Mouse (Mus musculus): ENCODE results near the gene Fancg. TPM values are rescaled to one million over a fixed set of nuclear protein-coding genes. Genes with fewer than 3 reads are reported as not detected.
"Not testable (repeated sequence)": the region's sequence is repeated elsewhere in the genome, so short reads cannot be mapped to it uniquely, and the experiment has no call there.

Fancg gene
- polyA plus RNA-seq, 1 experiment from 2014 or later = 9.4 TPM

- ATAC-seq (ENCODE audit: low read depth) = no peak
Observed at GRCm38 (mm10) chr4:42998022-42998421, 12.3 kb downstream of the Fancg start.

GRCm38 (mm10) chr4:42988296-42988695, 22.0 kb downstream of the Fancg start:
- Histone ChIP-seq H3K4me2 (ENCODE audit: low read depth, low read length) (no peak overlapping the region), H3K9ac (ENCODE audit: low read depth, low read length) (no peak overlapping the region), H3K27me3 (ENCODE audit: control insufficient read depth, insufficient read depth, low read depth, low read length) (no peaks in the 10 kb centered on the region), H3K36me3 (ENCODE audit: control insufficient read depth, insufficient read depth) (peaks cover 86% of the 10 kb centered on the region), H3K27ac (ENCODE audit: low read length) (no peak overlapping the region), H3K4me3 (ENCODE audit: low read depth, low read length) (no peak overlapping the region), H3K4me1 (ENCODE audit: control insufficient read depth, low read depth, low read length) (no peaks in the 10 kb centered on the region), H3K9me3 (replicated peaks; ENCODE audit: control insufficient read depth, low read length) (no peaks in the 10 kb centered on the region)
- WGBS (ENCODE audit: insufficient replicate concordance) = 71% methylated on average over 1 of the region's 1 CpGs
- no peak for ATAC-seq (ENCODE audit: low read depth)

More at GRCm38 (mm10) chr4:42998022-42998421, 12.3 kb downstream of the Fancg start:
- 43% methylated on average over 2 of the region's 2 CpGs for WGBS (ENCODE audit: insufficient replicate concordance)
- peak overlapping the region; percentile 83 for H3K4me3 ChIP-seq (ENCODE audit: low read depth, low read length)
- H3K4me2 ChIP-seq (ENCODE audit: low read depth, low read length) = peak overlapping the region; percentile 82
- H3K9ac ChIP-seq (ENCODE audit: low read depth, low read length) = no peak overlapping the region; the same call in 1 of the 2 replicates
- H3K36me3 ChIP-seq (ENCODE audit: control insufficient read depth, insufficient read depth) = peaks cover 23% of the 10 kb centered on the region
- H3K4me1 ChIP-seq (ENCODE audit: control insufficient read depth, low read depth, low read length) = peaks cover 20% of the 10 kb centered on the region
- 0 out of 2 replicates have a peak overlapping the region, but pooled peaks have one; percentile 1 for H3K27ac ChIP-seq (ENCODE audit: low read length)
- H3K27me3 ChIP-seq (ENCODE audit: control insufficient read depth, insufficient read depth, low read depth, low read length) = no peaks in the 10 kb centered on the region
- no peaks in the 10 kb centered on the region for H3K9me3 ChIP-seq (replicated peaks; ENCODE audit: control insufficient read depth, low read length)

GRCm38 (mm10) chr4:42980467-42980866, 29.8 kb downstream of the Fancg start:
- ATAC-seq (ENCODE audit: low read depth); H3K27ac ChIP-seq (ENCODE audit: low read length); H3K4me3 ChIP-seq (ENCODE audit: low read depth, low read length); H3K4me2 ChIP-seq (ENCODE audit: low read depth, low read length); H3K9ac ChIP-seq (ENCODE audit: low read depth, low read length); H3K9me3 ChIP-seq (replicated peaks; ENCODE audit: control insufficient read depth, low read length); H3K27me3 ChIP-seq (ENCODE audit: control insufficient read depth, insufficient read depth, low read depth, low read length); H3K4me1 ChIP-seq (ENCODE audit: control insufficient read depth, low read depth, low read length): not testable (repeated sequence)
- peaks cover 52% of the 10 kb centered on the region for H3K36me3 ChIP-seq (ENCODE audit: control insufficient read depth, insufficient read depth)
- 75% methylated on average over 7 of the region's 8 CpGs for WGBS (ENCODE audit: insufficient replicate concordance)

- Histone ChIP-seq H3K4me1 (ENCODE audit: control insufficient read depth, low read depth, low read length) (no peaks in the 10 kb centered on the region), H3K36me3 (ENCODE audit: control insufficient read depth, insufficient read depth) (peaks cover 28% of the 10 kb centered on the region), H3K27me3 (ENCODE audit: control insufficient read depth, insufficient read depth, low read depth, low read length) (no peaks in the 10 kb centered on the region), H3K4me3 (ENCODE audit: low read depth, low read length) (no peak overlapping the region), H3K9me3 (replicated peaks; ENCODE audit: control insufficient read depth, low read length) (no peaks in the 10 kb centered on the region), H3K9ac (ENCODE audit: low read depth, low read length) (no peak overlapping the region), H3K4me2 (ENCODE audit: low read depth, low read length) (no peak overlapping the region), H3K27ac (ENCODE audit: low read length) (no peak overlapping the region)
- ATAC-seq (ENCODE audit: low read depth) = no peak
- whole genome bisulfite sequencing (ENCODE audit: insufficient replicate concordance) = 75% methylated on average over 4 of the region's 4 CpGs
Observed at GRCm38 (mm10) chr4:42978062-42978461, 32.2 kb downstream of the Fancg start.

GRCm38 (mm10) chr4:42973868-42974267, 36.4 kb downstream of the Fancg start:
- peaks cover 7% of the 10 kb centered on the region for H3K36me3 ChIP-seq (ENCODE audit: control insufficient read depth, insufficient read depth)
- no peak overlapping the region for H3K27ac ChIP-seq (ENCODE audit: low read length)
- H3K27me3 ChIP-seq (ENCODE audit: control insufficient read depth, insufficient read depth, low read depth, low read length) = no peaks in the 10 kb centered on the region
- no peaks in the 10 kb centered on the region for H3K9me3 ChIP-seq (replicated peaks; ENCODE audit: control insufficient read depth, low read length)
- no peak for ATAC-seq (ENCODE audit: low read depth)
- H3K4me1 ChIP-seq (ENCODE audit: control insufficient read depth, low read depth, low read length) = no peaks in the 10 kb centered on the region
- no peak overlapping the region for H3K4me3 ChIP-seq (ENCODE audit: low read depth, low read length)
- 66% methylated on average over 5 of the region's 5 CpGs for WGBS (ENCODE audit: insufficient replicate concordance)
- H3K9ac ChIP-seq (ENCODE audit: low read depth, low read length) = no peak overlapping the region
- no peak overlapping the region for H3K4me2 ChIP-seq (ENCODE audit: low read depth, low read length)

GRCm38 (mm10) chr4:42972952-42973351, 37.4 kb downstream of the Fancg start:
- H3K4me3 ChIP-seq (ENCODE audit: low read depth, low read length) = no peak overlapping the region
- no peak for ATAC-seq (ENCODE audit: low read depth)
- no peaks in the 10 kb centered on the region for H3K4me1 ChIP-seq (ENCODE audit: control insufficient read depth, low read depth, low read length)
- no peak overlapping the region for H3K27ac ChIP-seq (ENCODE audit: low read length)
- H3K9me3 ChIP-seq (replicated peaks; ENCODE audit: control insufficient read depth, low read length) = no peaks in the 10 kb centered on the region
- H3K27me3 ChIP-seq (ENCODE audit: control insufficient read depth, insufficient read depth, low read depth, low read length) = no peaks in the 10 kb centered on the region
- H3K9ac ChIP-seq (ENCODE audit: low read depth, low read length) = no peak overlapping the region
- 76% methylated on average over 4 of the region's 4 CpGs for WGBS (ENCODE audit: insufficient replicate concordance)
- no peaks in the 10 kb centered on the region; the same call in none of the 2 replicates for H3K36me3 ChIP-seq (ENCODE audit: control insufficient read depth, insufficient read depth)
- no peak overlapping the region for H3K4me2 ChIP-seq (ENCODE audit: low read depth, low read length)

GRCm38 (mm10) chr4:42969304-42969703, 41.0 kb downstream of the Fancg start, which contains the start of gene 1700022I11Rik:
Gene 1700022I11Rik (plus strand): TSS chr4:42969604.
- 59% methylated on average over 4 of the region's 4 CpGs for WGBS (ENCODE audit: insufficient replicate concordance)
- no peak within 1 kb of the TSS for H3K27ac ChIP-seq (ENCODE audit: low read length)
- H3K4me1 ChIP-seq (ENCODE audit: control insufficient read depth, low read depth, low read length) = no peaks in the 10 kb centered on the region; the same call in none of the 2 replicates
- no peak within 1 kb of the TSS for H3K4me3 ChIP-seq (ENCODE audit: low read depth, low read length)
- no peaks in the 10 kb centered on the region for H3K9me3 ChIP-seq (replicated peaks; ENCODE audit: control insufficient read depth, low read length)
- no peaks in the 10 kb centered on the region for H3K27me3 ChIP-seq (ENCODE audit: control insufficient read depth, insufficient read depth, low read depth, low read length)
- no peak for ATAC-seq (ENCODE audit: low read depth)
- H3K4me2 ChIP-seq (ENCODE audit: low read depth, low read length) = no peak within 1 kb of the TSS
- H3K36me3 ChIP-seq (ENCODE audit: control insufficient read depth, insufficient read depth) = no peaks in the 10 kb centered on the region
- H3K9ac ChIP-seq (ENCODE audit: low read depth, low read length) = no peak within 1 kb of the TSS

GRCm38 (mm10) chr4:42965039-42965719, 45.1 kb downstream of the Fancg start:
- Histone ChIP-seq H3K4me2 (ENCODE audit: low read depth, low read length) (peak overlapping the region; percentile 37), H3K9ac (ENCODE audit: low read depth, low read length) (no peak overlapping the region), H3K27ac (ENCODE audit: low read length) (no peak overlapping the region), H3K27me3 (ENCODE audit: control insufficient read depth, insufficient read depth, low read depth, low read length) (no peaks in the 10 kb centered on the region), H3K36me3 (ENCODE audit: control insufficient read depth, insufficient read depth) (no peaks in the 10 kb centered on the region), H3K4me1 (ENCODE audit: control insufficient read depth, low read depth, low read length) (no peaks in the 10 kb centered on the region; the same call in none of the 2 replicates), H3K4me3 (ENCODE audit: low read depth, low read length) (no peak overlapping the region), H3K9me3 (replicated peaks; ENCODE audit: control insufficient read depth, low read length) (no peaks in the 10 kb centered on the region)
- 12% methylated on average over 12 of the region's 12 CpGs for WGBS (ENCODE audit: insufficient replicate concordance)
- peak; percentile 45; the same call in 1 of the 2 replicates for ATAC-seq (ENCODE audit: low read depth)

GRCm38 (mm10) chr4:42963480-42963879, 46.8 kb downstream of the Fancg start:
- no peak overlapping the region for H3K4me2 ChIP-seq (ENCODE audit: low read depth, low read length)
- ATAC-seq (ENCODE audit: low read depth) = no peak
- H3K27ac ChIP-seq (ENCODE audit: low read length) = no peak overlapping the region
- no peaks in the 10 kb centered on the region for H3K9me3 ChIP-seq (replicated peaks; ENCODE audit: control insufficient read depth, low read length)
- H3K4me1 ChIP-seq (ENCODE audit: control insufficient read depth, low read depth, low read length) = no peaks in the 10 kb centered on the region; the same call in none of the 2 replicates
- no peaks in the 10 kb centered on the region for H3K27me3 ChIP-seq (ENCODE audit: control insufficient read depth, insufficient read depth, low read depth, low read length)
- H3K36me3 ChIP-seq (ENCODE audit: control insufficient read depth, insufficient read depth) = no peaks in the 10 kb centered on the region
- 85% methylated on average over 2 of the region's 2 CpGs for WGBS (ENCODE audit: insufficient replicate concordance)
- no peak overlapping the region for H3K4me3 ChIP-seq (ENCODE audit: low read depth, low read length)
- no peak overlapping the region for H3K9ac ChIP-seq (ENCODE audit: low read depth, low read length)

All from liver, embryonic 16.5 days (tissue).